Mouse (Mus musculus): ENCODE measurements around the gene Arid3b.

Gene Arid3b

GRCm38 (mm10) chr9:57775736-57776135 lies 60.9 kb downstream of the Arid3b start:
- no peak for DNase-seq (ENCODE audit: low spot score)

- DNase-seq (ENCODE audit: low spot score): no peak
Observed at GRCm38 (mm10) chr9:57775026-57775425, 61.6 kb downstream of the Arid3b start.

GRCm38 (mm10) chr9:57774168-57774567 lies 62.4 kb downstream of the Arid3b start:
- no peak for DNase-seq (ENCODE audit: low spot score)

- no peak for DNase-seq (ENCODE audit: low spot score)
Observed at GRCm38 (mm10) chr9:57773754-57774153, 62.8 kb downstream of the Arid3b start.

- DNase-seq (ENCODE audit: low spot score): no peak
Observed at GRCm38 (mm10) chr9:57770836-57771235, 65.8 kb downstream of the Arid3b start.

- DNase-seq (ENCODE audit: low spot score): no peak
Observed at GRCm38 (mm10) chr9:57770214-57770613, 66.4 kb downstream of the Arid3b start.

- DNase-seq (ENCODE audit: low spot score): no peak
Observed at GRCm38 (mm10) chr9:57769539-57770069, 67.0 kb downstream of the Arid3b start.

GRCm38 (mm10) chr9:57767231-57767630 lies 69.4 kb downstream of the Arid3b start:
- DNase-seq (ENCODE audit: low spot score): no peak

- no peak for DNase-seq (ENCODE audit: low spot score)
Observed at GRCm38 (mm10) chr9:57766431-57766830, 70.2 kb downstream of the Arid3b start.

GRCm38 (mm10) chr9:57765364-57766351 lies 70.9 kb downstream of the Arid3b start, which contains the start of gene Clk3:
TSS of gene Clk3 (minus strand) at chr9:57765860.
- peak; percentile 61 for DNase-seq (ENCODE audit: low spot score)

- peak; percentile 94 for DNase-seq (ENCODE audit: low spot score)
Observed at GRCm38 (mm10) chr9:57764974-57765363, 71.6 kb downstream of the Arid3b start.

- peak; percentile 58 for DNase-seq (ENCODE audit: low spot score)
Observed at GRCm38 (mm10) chr9:57764147-57764973, 72.2 kb downstream of the Arid3b start.

- DNase-seq (ENCODE audit: low spot score): peak; percentile 29
Observed at GRCm38 (mm10) chr9:57762563-57762991, 74.0 kb downstream of the Arid3b start.

GRCm38 (mm10) chr9:57761563-57762551 lies 74.7 kb downstream of the Arid3b start:
- no peak for DNase-seq (ENCODE audit: low spot score)

GRCm38 (mm10) chr9:57760416-57761146 lies 76.0 kb downstream of the Arid3b start:
- DNase-seq (ENCODE audit: low spot score): no peak

- DNase-seq (ENCODE audit: low spot score): peak; percentile 41
Observed at GRCm38 (mm10) chr9:57759289-57759688, 77.3 kb downstream of the Arid3b start.

- no peak for DNase-seq (ENCODE audit: low spot score)
Observed at GRCm38 (mm10) chr9:57758528-57758927, 78.1 kb downstream of the Arid3b start.

- DNase-seq (ENCODE audit: low spot score): no peak
Observed at GRCm38 (mm10) chr9:57757578-57757977, 79.0 kb downstream of the Arid3b start.

- DNase-seq (ENCODE audit: low spot score): no peak
Observed at GRCm38 (mm10) chr9:57750901-57751300, 85.7 kb downstream of the Arid3b start.

- DNase-seq (ENCODE audit: low spot score): no peak
Observed at GRCm38 (mm10) chr9:57748831-57749230, 87.8 kb downstream of the Arid3b start.
